Mouse (Mus musculus) midbrain, embryonic 11.5 days (tissue): ENCODE results near the gene Syne4. TPM values are rescaled to one million over a fixed set of nuclear protein-coding genes. Genes with fewer than 3 reads are reported as not detected.

Experiments used
- ATAC-seq: fragments of 200-750 bp; cut with Nextera tagmentation; 2 replicates; pipeline ENCODE4 v1.8.0; 2017; ENCODE audit warnings: moderate TSS enrichment, moderate library complexity; ENCODE audit not compliant: low FRiP score
- DNase-seq: peaks from one replicate; pipeline ENCODE4 v3.0.0; 2015; ENCODE audit warnings: low spot score; ENCODE audit errors: missing footprints
- H3K27ac ChIP-seq: fragments of 300-500 bp; sonication (generic); 2 replicates; pipeline ENCODE4 v1.5.1; 2014; ENCODE audit warnings: low read depth, low read length
- H3K27me3 ChIP-seq: fragments of 300-500 bp; sonication (generic); 2 replicates; pipeline ENCODE4 v1.6.1; 2014; ENCODE audit warnings: mild to moderate bottlenecking, low read length, moderate library complexity, mixed read lengths; ENCODE audit not compliant: control insufficient read depth, insufficient read depth
- H3K36me3 ChIP-seq: fragments of 300-500 bp; sonication (generic); 2 replicates; pipeline ENCODE4 v1.6.1; 2014; ENCODE audit warnings: mild to moderate bottlenecking, low read length, moderate library complexity, mixed read lengths; ENCODE audit not compliant: control insufficient read depth, insufficient read depth
- H3K4me1 ChIP-seq: fragments of 300-500 bp; sonication (generic); 2 replicates; pipeline ENCODE4 v1.6.1; 2014; ENCODE audit warnings: low read length; ENCODE audit not compliant: control insufficient read depth, insufficient read depth
- H3K4me2 ChIP-seq: fragments of 300-500 bp; sonication (generic); 2 replicates; pipeline ENCODE4 v1.6.1; 2014; ENCODE audit warnings: mild to moderate bottlenecking, moderate library complexity
- H3K4me3 ChIP-seq: fragments of 300-500 bp; sonication (generic); 2 replicates; pipeline ENCODE4 v1.5.1; 2014; ENCODE audit warnings: low read depth, low read length
- H3K9ac ChIP-seq: fragments of 300-500 bp; sonication (generic); 2 replicates; pipeline ENCODE4 v1.6.1; 2014; ENCODE audit warnings: low read length
- H3K9me3 ChIP-seq: fragments of 300-500 bp; sonication (generic); 2 replicates; pipeline ENCODE4 v1.6.1; 2016; ENCODE audit warnings: low read length; ENCODE audit not compliant: control insufficient read depth
- WGBS: fragments of 180-500 bp; shearing (Covaris S2); extraction: QIAGEN DNeasy Blood & Tissue Kit; methylation state at CpG from one replicate; pipeline ENCODE4 v1.1.7; 2014; 5-methylcytosine and 5-hydroxymethylcytosine counted together
- polyA plus RNA-seq: library from polyadenylated mRNA; unstranded; fragments of >200 nt; fragmentation: Nextera tagmentation; extraction: Ambion mirVana; gene quantifications from 2 replicates; pipeline ENCODE4 v1.2.1, GENCODE M21; 2014

Gene Syne4
- polyA plus RNA-seq, 1 experiment from 2014 or later: 8.2 TPM

- Histone ChIP-seq H3K4me3 (peak overlapping the region; percentile 10), H3K4me2 (peak overlapping the region; percentile 34), H3K27me3 (peaks cover 7% of the 10 kb centered on the region), H3K9ac (no peak overlapping the region), H3K27ac (no peak overlapping the region), H3K9me3 (no peaks in the 10 kb centered on the region), H3K36me3 (no peaks in the 10 kb centered on the region), H3K4me1 (no peaks in the 10 kb centered on the region)
- WGBS: 5% methylated on average over 13 of the region's 13 CpGs
- peak; percentile 97 for DNase-seq
- peak; percentile 97 for ATAC-seq
Measured at GRCm38 (mm10) chr7:30331887-30332286, 17.3 kb downstream of the Syne4 start.

- Histone ChIP-seq H3K4me1 (no peaks in the 10 kb centered on the region), H3K9ac (no peak overlapping the region), H3K9me3 (no peaks in the 10 kb centered on the region), H3K27me3 (peaks cover 7% of the 10 kb centered on the region), H3K4me2 (no peak overlapping the region), H3K4me3 (no peak overlapping the region), H3K36me3 (no peaks in the 10 kb centered on the region), H3K27ac (no peak overlapping the region)
- 68% methylated on average over 18 of the region's 18 CpGs for WGBS
- DNase-seq: peak; percentile 60
- ATAC-seq: no peak
Measured at GRCm38 (mm10) chr7:30332622-30333259, 18.1 kb downstream of the Syne4 start.

- no peak overlapping the region for H3K4me2 ChIP-seq
- H3K9ac ChIP-seq: no peak overlapping the region
- no peak for ATAC-seq
- H3K27ac ChIP-seq: no peak overlapping the region
- H3K9me3 ChIP-seq: no peaks in the 10 kb centered on the region
- no peak overlapping the region for H3K4me3 ChIP-seq
- H3K36me3 ChIP-seq: no peaks in the 10 kb centered on the region
- H3K4me1 ChIP-seq: no peaks in the 10 kb centered on the region
- H3K27me3 ChIP-seq: peaks cover 7% of the 10 kb centered on the region
- WGBS: 83% methylated on average over 4 of the region's 4 CpGs
- no peak for DNase-seq
Measured at GRCm38 (mm10) chr7:30333436-30333835, 18.8 kb downstream of the Syne4 start.

GRCm38 (mm10) chr7:30334563-30334962 is 20.0 kb downstream of the Syne4 start:
- WGBS: 62% methylated on average over 5 of the region's 5 CpGs
- Histone ChIP-seq H3K4me1 (no peaks in the 10 kb centered on the region), H3K36me3 (no peaks in the 10 kb centered on the region), H3K27ac (no peak overlapping the region), H3K9me3 (no peaks in the 10 kb centered on the region), H3K9ac (no peak overlapping the region), H3K4me2 (no peak overlapping the region), H3K4me3 (no peak overlapping the region), H3K27me3 (peaks cover 7% of the 10 kb centered on the region)
- DNase-seq (peak; percentile 74), ATAC-seq (no peak)

- WGBS: 81% methylated on average over 6 of the region's 6 CpGs
- no peak for ATAC-seq
- no peak overlapping the region for H3K27ac ChIP-seq
- H3K9me3 ChIP-seq: no peaks in the 10 kb centered on the region
- H3K36me3 ChIP-seq: no peaks in the 10 kb centered on the region
- H3K9ac ChIP-seq: no peak overlapping the region
- H3K27me3 ChIP-seq: peaks cover 7% of the 10 kb centered on the region
- no peak overlapping the region for H3K4me3 ChIP-seq
- no peaks in the 10 kb centered on the region for H3K4me1 ChIP-seq
- DNase-seq: peak; percentile 66
- no peak overlapping the region for H3K4me2 ChIP-seq
Measured at GRCm38 (mm10) chr7:30335688-30336087, 21.1 kb downstream of the Syne4 start.

GRCm38 (mm10) chr7:30336384-30336783 is 21.8 kb downstream of the Syne4 start:
- 4% methylated on average over 9 of the region's 9 CpGs for WGBS
- DNase-seq (peak; percentile 98), ATAC-seq (peak; percentile 51; the same call in 1 of the 2 replicates)
- Histone ChIP-seq H3K27me3 (peaks cover 7% of the 10 kb centered on the region), H3K9ac (no peak overlapping the region), H3K36me3 (no peaks in the 10 kb centered on the region), H3K4me2 (0 out of 2 replicates have a peak overlapping the region, but pooled peaks have one; percentile 9), H3K4me1 (no peaks in the 10 kb centered on the region), H3K9me3 (no peaks in the 10 kb centered on the region), H3K4me3 (no peak overlapping the region), H3K27ac (no peak overlapping the region)

GRCm38 (mm10) chr7:30339432-30340109 is 25.0 kb downstream of the Syne4 start:
- Histone ChIP-seq H3K9me3 (no peaks in the 10 kb centered on the region), H3K27me3 (peaks cover 2% of the 10 kb centered on the region), H3K27ac (no peak overlapping the region), H3K4me2 (no peak overlapping the region), H3K36me3 (no peaks in the 10 kb centered on the region), H3K4me1 (no peaks in the 10 kb centered on the region), H3K9ac (no peak overlapping the region), H3K4me3 (no peak overlapping the region)
- DNase-seq (no peak), ATAC-seq (no peak)
- 74% methylated on average over 5 of the region's 5 CpGs for WGBS

GRCm38 (mm10) chr7:30346635-30347379 is 32.2 kb downstream of the Syne4 start:
- DNase-seq (peak; percentile 98), ATAC-seq (no peak)
- Histone ChIP-seq H3K4me2 (no peak overlapping the region), H3K36me3 (no peaks in the 10 kb centered on the region), H3K4me3 (no peak overlapping the region), H3K9ac (no peak overlapping the region), H3K9me3 (no peaks in the 10 kb centered on the region), H3K4me1 (no peaks in the 10 kb centered on the region), H3K27me3 (peaks cover 10% of the 10 kb centered on the region), H3K27ac (no peak overlapping the region)
- 29% methylated on average over 21 of the region's 21 CpGs for WGBS

GRCm38 (mm10) chr7:30347828-30348227 is 33.2 kb downstream of the Syne4 start:
- H3K4me1 ChIP-seq: no peaks in the 10 kb centered on the region
- H3K9me3 ChIP-seq: no peaks in the 10 kb centered on the region
- WGBS: under 1% methylated on average over 30 of the region's 30 CpGs
- H3K27ac ChIP-seq: no peak overlapping the region
- peaks cover 10% of the 10 kb centered on the region for H3K27me3 ChIP-seq
- no peak overlapping the region for H3K9ac ChIP-seq
- DNase-seq (peak; percentile 99), ATAC-seq (peak; percentile 71)
- H3K36me3 ChIP-seq: no peaks in the 10 kb centered on the region
- H3K4me3 ChIP-seq: no peak overlapping the region
- H3K4me2 ChIP-seq: 0 out of 2 replicates have a peak overlapping the region, but pooled peaks have one; percentile 13
